18 mouse cellular contexts compared by ENCODE assay signal in genomic region chr5:146331131-146331530, GRCm38 (mm10). TPM values are rescaled to one million over a fixed set of nuclear protein-coding genes. Genes with fewer than 3 reads are reported as not detected.
DNase-seq lines count a peak whose midpoint lies in the region; ATAC-seq and TF ChIP-seq lines count a peak whose summit lies in the region.
"Had no signal": no experiment of that assay in that cellular context is flagged by ENCODE, and none has a peak within 500 bp of the region (broad histone marks: within the 10 kb centered on the region; RNA-seq: fewer than 3 reads in every experiment).

No protein-coding gene starts in this region.

- H3K9ac ChIP-seq in liver, embryonic 12.5 days, result no peak overlapping the region; the same call in 1 of the 2 replicates
- no peak overlapping the region for H3K9ac ChIP-seq in midbrain, embryonic 11.5 days (ENCODE audit: low read length)
- H3K9ac ChIP-seq in midbrain, embryonic 14.5 days (replicated peaks; ENCODE audit: low read length), result no peak overlapping the region
- H3K9ac ChIP-seq in CH12.LX (ENCODE audit: insufficient read depth, low read depth) (no peak overlapping the region), MEL (ENCODE audit: control insufficient read depth, low read depth, low read length, poor library complexity, severe bottlenecking) (peak overlapping the region; percentile 54)
- H3K9ac ChIP-seq: embryonic facial prominence, embryonic 15.5 days; heart, embryonic 15.5 days; hindbrain, embryonic 15.5 days had no signal

- in situ Hi-C loops in CH12.LX (cut with MboI; ENCODE audit: low pct_ligation_motif_present, low pct_unique_long_range_greater_than_20kb, low sequenced_read_pairs), result loop anchor here (10.0 kb wide), 2 partner anchors 84 to 144 kb away; no protein-coding TSS in a partner anchor

- no peak for ATAC-seq in liver, embryonic 12.5 days
- 0 out of 2 replicates have a peak, but pooled peaks have one; percentile 30 for ATAC-seq in midbrain, embryonic 11.5 days (ENCODE audit: low FRiP score)
- no peak for ATAC-seq in midbrain, embryonic 14.5 days (ENCODE audit: low FRiP score, low TSS enrichment)
- ATAC-seq: forebrain, embryonic 14.5 days had no signal

- DNase-seq in liver (no peak), CH12.LX (ENCODE audit: extremely low read depth) (no peak), MEL (ENCODE audit: low read depth, low spot score) (no peak)
- peak; percentile 72 for DNase-seq in midbrain, embryonic 11.5 days (ENCODE audit: low spot score, missing footprints)
- DNase-seq in midbrain, embryonic 14.5 days, result no peak
- no peak for DNase-seq in right cerebral cortex, postnatal 4 days
- DNase-seq: gastrocnemius, postnatal 36 days had no signal

- 75% methylated on average over 11 of the region's 11 CpGs for WGBS in liver, embryonic 12.5 days (ENCODE audit: insufficient replicate concordance)
- 86% methylated on average over 11 of the region's 11 CpGs for WGBS in midbrain, embryonic 11.5 days
- 82% methylated on average over 11 of the region's 11 CpGs for WGBS in midbrain, embryonic 14.5 days

- no peak for TF ChIP-seq EP300 in CH12.LX (IDR thresholded peaks at IDR 0.05; ENCODE audit: low read length)
- 0 out of 4 replicates have a peak, but pooled peaks of 1 of the 2 experiments have one; percentile 1 for TF ChIP-seq EP300 in MEL (IDR thresholded peaks at IDR 0.05; ENCODE audit: low read depth in 1 of 2, low read length in 2 of 2)

- H3K79me2 ChIP-seq in CH12.LX (replicated peaks; ENCODE audit: control insufficient read depth, extremely low read depth, insufficient read depth, poor library complexity, severe bottlenecking) (no peaks in the 10 kb centered on the region), MEL (ENCODE audit: control insufficient read depth, insufficient read depth, low read length, poor library complexity) (no peaks in the 10 kb centered on the region)

- no peaks in the 10 kb centered on the region for H3K36me3 ChIP-seq in liver, embryonic 12.5 days
- no peaks in the 10 kb centered on the region for H3K36me3 ChIP-seq in midbrain, embryonic 11.5 days (ENCODE audit: control insufficient read depth, insufficient read depth, low read length)
- no peaks in the 10 kb centered on the region for H3K36me3 ChIP-seq in midbrain, embryonic 14.5 days (ENCODE audit: control insufficient read depth, insufficient read depth, low read length)
- H3K36me3 ChIP-seq in CH12.LX (replicated peaks in 1 of 2; ENCODE audit: control insufficient read depth in 1 of 2, insufficient read depth in 1 of 2, low read length in 1 of 2) (no peaks in the 10 kb centered on the region), MEL (ENCODE audit: control insufficient read depth in 1 of 2, insufficient read depth in 2 of 2, low read length in 2 of 2) (peaks cover 0 to 2% of the 10 kb centered on the region in 2 experiments; a peak in 1 of 4 replicates)
- H3K36me3 ChIP-seq: embryonic facial prominence, embryonic 15.5 days; forebrain, embryonic 10.5 days; G1E; heart, embryonic 15.5 days; hindbrain, embryonic 15.5 days had no signal

- no peak for TF ChIP-seq POLR2A in CH12.LX (IDR thresholded peaks at IDR 0.05; ENCODE audit: low read depth, low read length)
- TF ChIP-seq POLR2A in MEL (IDR thresholded peaks at IDR 0.05; ENCODE audit: control insufficient read depth in 1 of 2, insufficient read depth in 1 of 2, low read depth in 1 of 2, low read length in 2 of 2, poor library complexity in 1 of 2), result no peak

- dilution Hi-C loops in CH12.LX (cut with MboI; ENCODE audit: extremely low pct_ligation_motif_present, extremely low pct_unique_long_range_greater_than_20kb, low sequenced_read_pairs), result no loop called here

- no peak overlapping the region for H3K4me3 ChIP-seq in liver, embryonic 12.5 days
- H3K4me3 ChIP-seq in midbrain, embryonic 11.5 days (ENCODE audit: low read depth, low read length), result no peak overlapping the region
- no peak overlapping the region for H3K4me3 ChIP-seq in midbrain, embryonic 14.5 days (replicated peaks; ENCODE audit: low read depth, low read length)
- H3K4me3 ChIP-seq in CH12.LX (replicated peaks in 1 of 3; ENCODE audit: low read depth in 2 of 3, low read length in 2 of 3, poor library complexity in 1 of 3), result no peak overlapping the region
- peak overlapping the region; percentile 54 to 68 for H3K4me3 ChIP-seq in MEL (ENCODE audit: control insufficient read depth in 1 of 2, insufficient read depth in 1 of 2, low read depth in 2 of 2, low read length in 2 of 2)
- H3K4me3 ChIP-seq: embryonic facial prominence, embryonic 15.5 days; forebrain, embryonic 10.5 days; heart, embryonic 15.5 days; hindbrain, embryonic 15.5 days had no signal

- TF ChIP-seq RAD21 in CH12.LX (IDR thresholded peaks at IDR 0.05; ENCODE audit: low read depth, low read length), result no peak
- TF ChIP-seq RAD21 in MEL (IDR thresholded peaks at IDR 0.05; ENCODE audit: low read depth, low read length), result no peak

- peak overlapping the region; percentile 72 for H3K27ac ChIP-seq in liver, embryonic 12.5 days
- H3K27ac ChIP-seq in midbrain, embryonic 11.5 days (ENCODE audit: low read depth, low read length), result no peak overlapping the region
- no peak overlapping the region for H3K27ac ChIP-seq in midbrain, embryonic 14.5 days (replicated peaks; ENCODE audit: low read depth, low read length)
- H3K27ac ChIP-seq in CH12.LX (ENCODE audit: insufficient read depth, low read depth), result no peak overlapping the region
- H3K27ac ChIP-seq in MEL (ENCODE audit: control insufficient read depth, low read depth, low read length), result peak overlapping the region; percentile 41; the same call in 1 of the 2 replicates
- H3K27ac ChIP-seq: embryonic facial prominence, embryonic 15.5 days; forebrain, embryonic 10.5 days; heart, embryonic 15.5 days; hindbrain, embryonic 15.5 days had no signal

- H3K27me3 ChIP-seq in liver, embryonic 12.5 days (replicated peaks), result no peaks in the 10 kb centered on the region
- H3K27me3 ChIP-seq in midbrain, embryonic 11.5 days (ENCODE audit: control insufficient read depth, insufficient read depth, low read length), result no peaks in the 10 kb centered on the region
- H3K27me3 ChIP-seq in midbrain, embryonic 14.5 days (ENCODE audit: control insufficient read depth, insufficient read depth, low read length), result no peaks in the 10 kb centered on the region
- H3K27me3 ChIP-seq in CH12.LX (replicated peaks), result peaks cover 44% of the 10 kb centered on the region
- no peaks in the 10 kb centered on the region for H3K27me3 ChIP-seq in MEL (ENCODE audit: control insufficient read depth in 1 of 2, insufficient read depth in 2 of 2, low read length in 2 of 2)
- H3K27me3 ChIP-seq: embryonic facial prominence, embryonic 15.5 days; heart, embryonic 15.5 days; hindbrain, embryonic 15.5 days had no signal

- TF ChIP-seq CTCF in CH12.LX (conservative IDR thresholded peaks at IDR 0.05 in 1 of 2, IDR thresholded peaks at IDR 0.05 in 1 of 2; ENCODE audit: low read depth in 2 of 2, low read length in 2 of 2) (no peak), MEL (IDR thresholded peaks at IDR 0.05 in 2 of 3, conservative IDR thresholded peaks at IDR 0.05 in 1 of 3; ENCODE audit: control insufficient read depth in 1 of 3, insufficient read depth in 1 of 3, low read depth in 2 of 3, low read length in 3 of 3, poor library complexity in 1 of 3, severe bottlenecking in 1 of 3) (no peak)

- H3K4me2 ChIP-seq in liver, embryonic 12.5 days, result no peak overlapping the region
- no peak overlapping the region for H3K4me2 ChIP-seq in midbrain, embryonic 11.5 days
- no peak overlapping the region for H3K4me2 ChIP-seq in midbrain, embryonic 14.5 days (ENCODE audit: low read length)
- 0 out of 2 replicates have a peak overlapping the region, but pooled peaks have one; percentile 25 for H3K4me2 ChIP-seq in CH12.LX (ENCODE audit: insufficient read depth, low read depth, poor library complexity, severe bottlenecking)
- H3K4me2 ChIP-seq: embryonic facial prominence, embryonic 15.5 days; heart, embryonic 11.5 days; heart, embryonic 15.5 days; hindbrain, embryonic 15.5 days had no signal

- H3K9me3 ChIP-seq in liver, embryonic 12.5 days (replicated peaks), result no peaks in the 10 kb centered on the region
- no peaks in the 10 kb centered on the region for H3K9me3 ChIP-seq in midbrain, embryonic 11.5 days (ENCODE audit: control insufficient read depth, low read length)
- H3K9me3 ChIP-seq in midbrain, embryonic 14.5 days (ENCODE audit: control insufficient read depth, low read length), result no peaks in the 10 kb centered on the region
- H3K9me3 ChIP-seq in CH12.LX (replicated peaks; ENCODE audit: low read length) (no peaks in the 10 kb centered on the region), MEL (replicated peaks; ENCODE audit: insufficient read depth, low read length) (no peaks in the 10 kb centered on the region)
- H3K9me3 ChIP-seq: embryonic facial prominence, embryonic 15.5 days; forebrain, embryonic 10.5 days; G1E; heart, embryonic 15.5 days; hindbrain, embryonic 15.5 days had no signal

- H3K4me1 ChIP-seq in liver, embryonic 12.5 days, result peaks cover 28% of the 10 kb centered on the region
- H3K4me1 ChIP-seq in midbrain, embryonic 11.5 days (ENCODE audit: control insufficient read depth, insufficient read depth, low read length), result no peaks in the 10 kb centered on the region
- no peaks in the 10 kb centered on the region for H3K4me1 ChIP-seq in midbrain, embryonic 14.5 days (ENCODE audit: control insufficient read depth, insufficient read depth, low read length)
- H3K4me1 ChIP-seq in CH12.LX (ENCODE audit: control insufficient read depth in 1 of 2, insufficient read depth in 2 of 2), result 0 out of 4 replicates have a peak, but pooled peaks cover 0 to 2% of the 10 kb centered on the region in 2 experiments
- H3K4me1 ChIP-seq in MEL (ENCODE audit: control insufficient read depth in 1 of 2, insufficient read depth in 2 of 2, low read length in 2 of 2), result peaks cover 3 to 4% of the 10 kb centered on the region in 2 experiments; a peak in 2 of 4 replicates
- H3K4me1 ChIP-seq: embryonic facial prominence, embryonic 15.5 days; forebrain, embryonic 10.5 days; heart, embryonic 15.5 days had no signal

TF ChIP-seq in CH12.LX, 34 proteins besides CTCF, POLR2A, EP300 and RAD21 (continues in another document):
- TF ChIP-seq CHD2 (IDR thresholded peaks at IDR 0.05; ENCODE audit: low read length) (no peak), ZKSCAN1 (IDR thresholded peaks at IDR 0.05; ENCODE audit: borderline replicate concordance, low read depth, low read length) (no peak)

TF ChIP-seq in MEL, 35 proteins besides CTCF, POLR2A, EP300 and RAD21 (continues in another document):
- TF ChIP-seq BHLHE40 (IDR thresholded peaks at IDR 0.05; ENCODE audit: borderline replicate concordance, low read depth, low read length) (no peak), KAT2A (conservative IDR thresholded peaks at IDR 0.05; ENCODE audit: low read depth, low read length) (0 out of 2 replicates have a peak, but pooled peaks have one; percentile 6)

RNA-seq across cellular contexts. Expression of gene Wasf3, which starts 53.7 kb away (rescaled TPM):
- 0.13 and 0.19 TPM in 2 replicates for polyA plus RNA-seq in liver, embryonic 12.5 days (2016; fragmentation: Nextera tagmentation; extraction: Ambion mirVana)
- polyA plus RNA-seq in midbrain, embryonic 11.5 days (2014; fragmentation: Nextera tagmentation; extraction: Ambion mirVana), result 6.3 and 6.4 TPM in 2 replicates
- 9.3 and 10.0 TPM in 2 replicates for polyA plus RNA-seq in midbrain, embryonic 14.5 days (2014; fragmentation: Nextera tagmentation; extraction: Ambion mirVana)
- not detected in 2 replicates for total RNA-seq in CH12.LX (2012; rRNA removed)
- not detected in 2 replicates for total RNA-seq in CH12.LX (2014; rRNA removed)
- not detected in 2 replicates for polyA plus RNA-seq in CH12.LX (2012; ENCODE audit: insufficient read length, low read depth)
- total RNA-seq in MEL (2012; rRNA removed), result not detected in 2 replicates
- not detected for polyA plus RNA-seq in MEL (2012; ENCODE audit: insufficient read depth in 1 of 2, insufficient read length in 2 of 2, low read depth in 1 of 2, low replicate concordance in 2 of 2, missing spikeins in 1 of 2)
- total RNA-seq: common myeloid progenitor, adult 5-6 weeks; hematopoietic stem cell, adult 5-6 weeks had no signal
- polyA plus RNA-seq: erythroblast, embryonic 14.5 days; G1E had no signal

Comparison
In these comparisons a context has a peak if more than half of its experiments do, and no peak if none do; other contexts are left out.
1. H3K27ac ChIP-seq: peak in liver, embryonic 12.5 days (single experiment) and MEL (single experiment); none in midbrain, embryonic 11.5 days (single experiment), midbrain, embryonic 14.5 days (single experiment) and CH12.LX (single experiment).
2. H3K4me3 ChIP-seq: peak in MEL (2 of 2); none in liver, embryonic 12.5 days (single experiment), midbrain, embryonic 11.5 days (single experiment), midbrain, embryonic 14.5 days (single experiment) and CH12.LX (0 of 3).